Mouse (Mus musculus) limb, embryonic 11.5 days (tissue): ENCODE measurements around the gene Egfl8. TPM values are rescaled to one million over a fixed set of nuclear protein-coding genes. Genes with fewer than 3 reads are reported as not detected.

Source experiments
- ATAC-seq: fragments of 200-750 bp; cut with Nextera tagmentation; 2 replicates; pipeline ENCODE4 v1.8.0; 2017; ENCODE audit warnings: low read depth; ENCODE audit not compliant: insufficient number of reproducible peaks, low FRiP score, low TSS enrichment
- DNase-seq: peaks from one replicate; pipeline ENCODE4 v3.0.0-alpha.2; 2015; ENCODE audit warnings: low spot score
- H3K27ac ChIP-seq: fragments of 300-500 bp; sonication (generic); replicated peaks from 2 replicates; pipeline ENCODE4 v1.5.1; 2014; ENCODE audit warnings: low read depth, mild to moderate bottlenecking, low read length
- H3K27me3 ChIP-seq: fragments of 300-500 bp; sonication (generic); 2 replicates; pipeline ENCODE4 v1.6.1; 2014; ENCODE audit warnings: mild to moderate bottlenecking, low read length, mixed read lengths; ENCODE audit not compliant: control insufficient read depth, insufficient read depth
- H3K36me3 ChIP-seq: fragments of 300-500 bp; sonication (generic); 2 replicates; pipeline ENCODE4 v1.6.1; 2014; ENCODE audit warnings: mild to moderate bottlenecking, low read length, moderate library complexity, mixed read lengths; ENCODE audit not compliant: control insufficient read depth, insufficient read depth
- H3K4me1 ChIP-seq: fragments of 300-500 bp; sonication (generic); 2 replicates; pipeline ENCODE4 v1.6.1; 2014; ENCODE audit warnings: low read length, mixed read lengths; ENCODE audit not compliant: control insufficient read depth, insufficient read depth
- H3K4me2 ChIP-seq: fragments of 300-500 bp; sonication (generic); 2 replicates; pipeline ENCODE4 v1.6.1; 2014; ENCODE audit warnings: low read depth, mild to moderate bottlenecking, moderate library complexity; ENCODE audit not compliant: severe bottlenecking
- H3K4me3 ChIP-seq: fragments of 300-500 bp; sonication (generic); 2 replicates; pipeline ENCODE4 v1.5.1; 2014; ENCODE audit warnings: low read depth, low read length
- H3K9ac ChIP-seq: fragments of 300-500 bp; sonication (generic); 2 replicates; pipeline ENCODE4 v1.6.1; 2014; ENCODE audit warnings: mild to moderate bottlenecking, low read length
- H3K9me3 ChIP-seq: fragments of 300-500 bp; sonication (generic); 2 replicates; pipeline ENCODE4 v1.6.1; 2016; ENCODE audit warnings: low read length; ENCODE audit not compliant: control insufficient read depth
- WGBS: fragments of 180-500 bp; shearing (Covaris S2); extraction: QIAGEN DNeasy Blood & Tissue Kit; methylation state at CpG from one replicate; pipeline ENCODE4 v1.1.7; 2014; 5-methylcytosine and 5-hydroxymethylcytosine counted together
- polyA plus RNA-seq: library from polyadenylated mRNA; unstranded; fragments of >200 nt; fragmentation: Nextera tagmentation; extraction: Ambion mirVana; gene quantifications from 2 replicates; pipeline ENCODE4 v1.2.1, GENCODE M21; 2014

Gene Egfl8
- polyA plus RNA-seq, 1 experiment from 2014 or later = 3.5 TPM

- WGBS = 64% methylated on average over 9 of the region's 9 CpGs
- Histone ChIP-seq H3K36me3 (peaks cover 19% of the 10 kb centered on the region), H3K4me2 (no peak overlapping the region), H3K4me1 (0 out of 2 replicates have a peak, but pooled peaks cover 2% of the 10 kb centered on the region), H3K27ac (no peak overlapping the region), H3K9me3 (no peaks in the 10 kb centered on the region), H3K27me3 (no peaks in the 10 kb centered on the region), H3K9ac (no peak overlapping the region), H3K4me3 (no peak overlapping the region)
- ATAC-seq = no peak
- peak; percentile 70 for DNase-seq
Observed at GRCm38 (mm10) chr17:34653746-34654285, 38.0 kb upstream of the Egfl8 start.

- no peak overlapping the region for H3K9ac ChIP-seq
- H3K4me3 ChIP-seq = no peak overlapping the region
- no peak overlapping the region for H3K27ac ChIP-seq
- no peak for ATAC-seq
- H3K36me3 ChIP-seq = peaks cover 19% of the 10 kb centered on the region
- H3K4me2 ChIP-seq = no peak overlapping the region
- DNase-seq = no peak
- H3K4me1 ChIP-seq = peaks cover 6% of the 10 kb centered on the region; the same call in 1 of the 2 replicates
- WGBS = 92% methylated on average over 8 of the region's 8 CpGs
- no peaks in the 10 kb centered on the region for H3K27me3 ChIP-seq
- H3K9me3 ChIP-seq = no peaks in the 10 kb centered on the region
Observed at GRCm38 (mm10) chr17:34652985-34653384, 37.2 kb upstream of the Egfl8 start.

- Histone ChIP-seq H3K27ac (no peak overlapping the region), H3K4me1 (peaks cover 9% of the 10 kb centered on the region; the same call in 1 of the 2 replicates), H3K9ac (no peak overlapping the region), H3K9me3 (no peaks in the 10 kb centered on the region), H3K27me3 (no peaks in the 10 kb centered on the region), H3K36me3 (peaks cover 19% of the 10 kb centered on the region), H3K4me2 (no peak overlapping the region), H3K4me3 (no peak overlapping the region)
- WGBS = 94% methylated on average over 10 of the region's 10 CpGs
- ATAC-seq (no peak), DNase-seq (no peak)
Observed at GRCm38 (mm10) chr17:34652546-34652945, 36.8 kb upstream of the Egfl8 start.

GRCm38 (mm10) chr17:34651507-34652221, 35.9 kb upstream of the Egfl8 start:
- Histone ChIP-seq H3K27ac (no peak overlapping the region), H3K4me3 (no peak overlapping the region), H3K4me2 (no peak overlapping the region), H3K36me3 (peaks cover 19% of the 10 kb centered on the region), H3K9me3 (no peaks in the 10 kb centered on the region), H3K27me3 (no peaks in the 10 kb centered on the region), H3K9ac (no peak overlapping the region; the same call in 1 of the 2 replicates), H3K4me1 (peaks cover 9% of the 10 kb centered on the region; the same call in 1 of the 2 replicates)
- WGBS = 53% methylated on average over 19 of the region's 19 CpGs
- ATAC-seq = no peak
- DNase-seq = peak; percentile 62

- Histone ChIP-seq H3K27ac (no peak overlapping the region), H3K4me1 (peaks cover 7% of the 10 kb centered on the region; the same call in 1 of the 2 replicates), H3K9ac (no peak overlapping the region), H3K36me3 (peaks cover 19% of the 10 kb centered on the region), H3K4me3 (no peak overlapping the region), H3K27me3 (no peaks in the 10 kb centered on the region), H3K4me2 (no peak overlapping the region), H3K9me3 (no peaks in the 10 kb centered on the region)
- DNase-seq (no peak), ATAC-seq (no peak)
- 92% methylated on average over 14 of the region's 14 CpGs for WGBS
Observed at GRCm38 (mm10) chr17:34650781-34651180, 35.0 kb upstream of the Egfl8 start.

GRCm38 (mm10) chr17:34649106-34649864, 33.5 kb upstream of the Egfl8 start:
- Histone ChIP-seq H3K9me3 (no peaks in the 10 kb centered on the region), H3K36me3 (peaks cover 16% of the 10 kb centered on the region), H3K4me1 (peaks cover 7% of the 10 kb centered on the region; the same call in 1 of the 2 replicates), H3K4me2 (no peak overlapping the region), H3K9ac (no peak overlapping the region), H3K27ac (no peak overlapping the region), H3K4me3 (no peak overlapping the region), H3K27me3 (no peaks in the 10 kb centered on the region)
- WGBS = 89% methylated on average over 18 of the region's 18 CpGs
- DNase-seq (no peak), ATAC-seq (no peak)

GRCm38 (mm10) chr17:34648141-34648890, 32.5 kb upstream of the Egfl8 start:
- no peak overlapping the region for H3K9ac ChIP-seq
- 83% methylated on average over 16 of the region's 16 CpGs for WGBS
- H3K27me3 ChIP-seq = no peaks in the 10 kb centered on the region
- DNase-seq (no peak), ATAC-seq (no peak)
- H3K36me3 ChIP-seq = peaks cover 13% of the 10 kb centered on the region
- H3K4me1 ChIP-seq = peaks cover 7% of the 10 kb centered on the region; the same call in 1 of the 2 replicates
- peak overlapping the region; percentile 87 for H3K4me2 ChIP-seq
- H3K9me3 ChIP-seq = no peaks in the 10 kb centered on the region
- H3K4me3 ChIP-seq = peak overlapping the region; percentile 97; the same call in 1 of the 2 replicates
- no peak overlapping the region for H3K27ac ChIP-seq
